Mouse (Mus musculus): ENCODE measurements around the gene Tnrc6b. TPM values are rescaled to one million over a fixed set of nuclear protein-coding genes. Genes with fewer than 3 reads are reported as not detected.

Tnrc6b gene
- total RNA-seq, 1 experiment = 37.0 TPM

GRCm38 (mm10) chr15:80722366-80722765, 11.3 kb downstream of the Tnrc6b start:
- no peak overlapping the region for H3K27ac ChIP-seq (ENCODE audit: insufficient read depth, low read depth, low read length, poor library complexity, severe bottlenecking)
- no peak overlapping the region for H3K9ac ChIP-seq (ENCODE audit: insufficient read depth, low read depth, low read length, poor library complexity, severe bottlenecking)
- H3K4me1 ChIP-seq (ENCODE audit: control insufficient read depth in 2 of 2, insufficient read depth in 2 of 2, low read length in 2 of 2, poor library complexity in 1 of 2) = no peaks in the 10 kb centered on the region
- no peak for DNase-seq (ENCODE audit: low read depth, low spot score)
- H3K4me3 ChIP-seq (ENCODE audit: insufficient read depth in 1 of 2, low read depth in 1 of 2, low read length in 2 of 2, poor library complexity in 1 of 2, severe bottlenecking in 1 of 2) = no peak overlapping the region
- H3K9me3 ChIP-seq (ENCODE audit: control insufficient read depth, insufficient read depth, low read depth, low read length) = no peaks in the 10 kb centered on the region
- in situ Hi-C loops (cut with MboI; ENCODE audit: low sequenced_read_pairs in 2 of 2, unreplicated experiment in 2 of 2) = no loop called here
- TF ChIP-seq ZNF384 (IDR thresholded peaks at IDR 0.05; ENCODE audit: low read depth, low read length) (no peak), HCFC1 (IDR thresholded peaks at IDR 0.05; ENCODE audit: borderline replicate concordance, insufficient read depth, low read length) (no peak), ZC3H11A (IDR thresholded peaks at IDR 0.05; ENCODE audit: borderline replicate concordance, low read depth, low read length) (no peak), CHD2 (IDR thresholded peaks at IDR 0.05; ENCODE audit: low read depth, low read length) (no peak), MAFK (IDR thresholded peaks at IDR 0.05; ENCODE audit: insufficient read depth, low read depth, low read length) (no peak)
- no peaks in the 10 kb centered on the region for H3K36me3 ChIP-seq (ENCODE audit: control insufficient read depth, insufficient read depth, low read length, poor library complexity, severe bottlenecking)

GRCm38 (mm10) chr15:80729477-80729876, 18.4 kb downstream of the Tnrc6b start:
- in situ Hi-C loops (cut with MboI; ENCODE audit: low sequenced_read_pairs in 2 of 2, unreplicated experiment in 2 of 2) = no loop called here
- no peaks in the 10 kb centered on the region for H3K9me3 ChIP-seq (ENCODE audit: control insufficient read depth, insufficient read depth, low read depth, low read length)
- TF ChIP-seq MAFK (IDR thresholded peaks at IDR 0.05; ENCODE audit: insufficient read depth, low read depth, low read length) (no peak), HCFC1 (IDR thresholded peaks at IDR 0.05; ENCODE audit: borderline replicate concordance, insufficient read depth, low read length) (no peak), ZC3H11A (IDR thresholded peaks at IDR 0.05; ENCODE audit: borderline replicate concordance, low read depth, low read length) (no peak), CHD2 (IDR thresholded peaks at IDR 0.05; ENCODE audit: low read depth, low read length) (no peak), ZNF384 (IDR thresholded peaks at IDR 0.05; ENCODE audit: low read depth, low read length) (no peak)

GRCm38 (mm10) chr15:80731043-80731442, 19.9 kb downstream of the Tnrc6b start:
- no peak overlapping the region for H3K4me3 ChIP-seq (ENCODE audit: insufficient read depth in 1 of 2, low read depth in 1 of 2, low read length in 2 of 2, poor library complexity in 1 of 2, severe bottlenecking in 1 of 2)

More at GRCm38 (mm10) chr15:80729477-80729876, 18.4 kb downstream of the Tnrc6b start:
- Histone ChIP-seq H3K36me3 (ENCODE audit: control insufficient read depth, insufficient read depth, low read length, poor library complexity, severe bottlenecking) (no peaks in the 10 kb centered on the region), H3K27ac (ENCODE audit: insufficient read depth, low read depth, low read length, poor library complexity, severe bottlenecking) (no peak overlapping the region), H3K9ac (ENCODE audit: insufficient read depth, low read depth, low read length, poor library complexity, severe bottlenecking) (no peak overlapping the region), H3K4me1 (ENCODE audit: control insufficient read depth in 2 of 2, insufficient read depth in 2 of 2, low read length in 2 of 2, poor library complexity in 1 of 2) (peaks cover 2 to 5% of the 10 kb centered on the region in 2 experiments; a peak in 1 of 4 replicates), H3K4me3 (ENCODE audit: insufficient read depth in 1 of 2, low read depth in 1 of 2, low read length in 2 of 2, poor library complexity in 1 of 2, severe bottlenecking in 1 of 2) (no peak overlapping the region)
- no peak for DNase-seq (ENCODE audit: low read depth, low spot score)

GRCm38 (mm10) chr15:80731511-80731910, 20.4 kb downstream of the Tnrc6b start:
- Histone ChIP-seq H3K4me3 (ENCODE audit: insufficient read depth in 1 of 2, low read depth in 1 of 2, low read length in 2 of 2, poor library complexity in 1 of 2, severe bottlenecking in 1 of 2) (no peak overlapping the region), H3K9ac (ENCODE audit: insufficient read depth, low read depth, low read length, poor library complexity, severe bottlenecking) (no peak overlapping the region), H3K9me3 (ENCODE audit: control insufficient read depth, insufficient read depth, low read depth, low read length) (no peaks in the 10 kb centered on the region), H3K4me1 (ENCODE audit: control insufficient read depth in 2 of 2, insufficient read depth in 2 of 2, low read length in 2 of 2, poor library complexity in 1 of 2) (peaks cover 2 to 5% of the 10 kb centered on the region in 2 experiments; a peak in 1 of 4 replicates), H3K36me3 (ENCODE audit: control insufficient read depth, insufficient read depth, low read length, poor library complexity, severe bottlenecking) (no peaks in the 10 kb centered on the region), H3K27ac (ENCODE audit: insufficient read depth, low read depth, low read length, poor library complexity, severe bottlenecking) (no peak overlapping the region)
- DNase-seq (ENCODE audit: low read depth, low spot score) = no peak
- in situ Hi-C loops (cut with MboI; ENCODE audit: low sequenced_read_pairs in 2 of 2, unreplicated experiment in 2 of 2) = no loop called here
- TF ChIP-seq ZC3H11A (IDR thresholded peaks at IDR 0.05; ENCODE audit: borderline replicate concordance, low read depth, low read length) (no peak), HCFC1 (IDR thresholded peaks at IDR 0.05; ENCODE audit: borderline replicate concordance, insufficient read depth, low read length) (no peak), CHD2 (IDR thresholded peaks at IDR 0.05; ENCODE audit: low read depth, low read length) (no peak), MAFK (IDR thresholded peaks at IDR 0.05; ENCODE audit: insufficient read depth, low read depth, low read length) (no peak), ZNF384 (IDR thresholded peaks at IDR 0.05; ENCODE audit: low read depth, low read length) (no peak)

More at GRCm38 (mm10) chr15:80731043-80731442, 19.9 kb downstream of the Tnrc6b start:
- Histone ChIP-seq H3K9me3 (ENCODE audit: control insufficient read depth, insufficient read depth, low read depth, low read length) (no peaks in the 10 kb centered on the region), H3K27ac (ENCODE audit: insufficient read depth, low read depth, low read length, poor library complexity, severe bottlenecking) (no peak overlapping the region), H3K9ac (ENCODE audit: insufficient read depth, low read depth, low read length, poor library complexity, severe bottlenecking) (no peak overlapping the region), H3K4me1 (ENCODE audit: control insufficient read depth in 2 of 2, insufficient read depth in 2 of 2, low read length in 2 of 2, poor library complexity in 1 of 2) (peaks cover 2 to 5% of the 10 kb centered on the region in 2 experiments; a peak in 1 of 4 replicates), H3K36me3 (ENCODE audit: control insufficient read depth, insufficient read depth, low read length, poor library complexity, severe bottlenecking) (no peaks in the 10 kb centered on the region)
- TF ChIP-seq HCFC1 (IDR thresholded peaks at IDR 0.05; ENCODE audit: borderline replicate concordance, insufficient read depth, low read length) (no peak), ZC3H11A (IDR thresholded peaks at IDR 0.05; ENCODE audit: borderline replicate concordance, low read depth, low read length) (no peak), MAFK (IDR thresholded peaks at IDR 0.05; ENCODE audit: insufficient read depth, low read depth, low read length) (no peak), ZNF384 (IDR thresholded peaks at IDR 0.05; ENCODE audit: low read depth, low read length) (no peak), CHD2 (IDR thresholded peaks at IDR 0.05; ENCODE audit: low read depth, low read length) (no peak)
- in situ Hi-C loops (cut with MboI; ENCODE audit: low sequenced_read_pairs in 2 of 2, unreplicated experiment in 2 of 2) = no loop called here
- DNase-seq (ENCODE audit: low read depth, low spot score) = no peak

Measured in ES-E14 (cell line).